Mouse (Mus musculus): ENCODE results near the gene Habp2. TPM values are rescaled to one million over a fixed set of nuclear protein-coding genes. Genes with fewer than 3 reads are reported as not detected.
A peak's percentile ranks its signal among the peaks of the same experiment; 100 is the strongest.

Habp2 gene
- polyA plus RNA-seq, 1 experiment from 2014 or later: 2.4 TPM

DNA sequence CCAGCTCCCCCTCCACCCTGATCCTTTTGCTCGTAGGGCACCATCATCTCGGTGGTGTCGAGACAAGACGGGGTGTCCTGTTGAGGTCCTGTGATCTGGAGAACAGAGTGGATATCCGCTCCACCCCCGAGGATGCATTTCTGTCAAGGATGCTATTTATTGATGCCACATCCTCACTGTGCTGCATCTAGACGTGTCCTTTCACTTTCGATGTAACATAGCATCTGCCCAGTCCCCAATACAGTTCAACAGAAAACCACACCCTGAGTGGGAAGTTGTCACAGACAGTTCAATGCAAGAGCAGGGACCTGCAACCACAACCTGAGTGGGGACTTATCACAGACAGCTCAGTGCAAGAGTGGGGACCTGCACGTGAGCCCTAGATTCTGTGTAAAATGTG is 9.7 kb downstream of the Habp2 start:
- WGBS: 67% methylated on average over 9 of the region's 9 CpGs
- no peak overlapping the region for H3K27ac ChIP-seq
- no peaks in the 10 kb centered on the region for H3K27me3 ChIP-seq
- no peak overlapping the region for H3K4me2 ChIP-seq
- ATAC-seq (replicated peaks; ENCODE audit: insufficient number of reproducible peaks, insufficient read depth, low FRiP score, low read depth): no peak
- no peaks in the 10 kb centered on the region for H3K36me3 ChIP-seq
- no peak overlapping the region for H3K4me3 ChIP-seq
- no peaks in the 10 kb centered on the region for H3K9me3 ChIP-seq (replicated peaks)
- peaks cover 6% of the 10 kb centered on the region; the same call in 1 of the 2 replicates for H3K4me1 ChIP-seq (replicated peaks)
- no peak overlapping the region for H3K9ac ChIP-seq

- H3K36me3 ChIP-seq: no peaks in the 10 kb centered on the region
- H3K4me2 ChIP-seq: no peak overlapping the region
- H3K27ac ChIP-seq: no peak overlapping the region
- no peak overlapping the region for H3K4me3 ChIP-seq
- no peak for ATAC-seq (replicated peaks; ENCODE audit: insufficient number of reproducible peaks, insufficient read depth, low FRiP score, low read depth)
- peaks cover 3% of the 10 kb centered on the region; the same call in 1 of the 2 replicates for H3K4me1 ChIP-seq (replicated peaks)
- no peaks in the 10 kb centered on the region for H3K27me3 ChIP-seq
- H3K9ac ChIP-seq: no peak overlapping the region
- no peaks in the 10 kb centered on the region for H3K9me3 ChIP-seq (replicated peaks)
- 60% methylated on average over 3 of the region's 3 CpGs for WGBS
These were observed 10.3 kb downstream of the Habp2 start for GRCm38 (mm10) chr19:56297264-56297663.

DNA sequence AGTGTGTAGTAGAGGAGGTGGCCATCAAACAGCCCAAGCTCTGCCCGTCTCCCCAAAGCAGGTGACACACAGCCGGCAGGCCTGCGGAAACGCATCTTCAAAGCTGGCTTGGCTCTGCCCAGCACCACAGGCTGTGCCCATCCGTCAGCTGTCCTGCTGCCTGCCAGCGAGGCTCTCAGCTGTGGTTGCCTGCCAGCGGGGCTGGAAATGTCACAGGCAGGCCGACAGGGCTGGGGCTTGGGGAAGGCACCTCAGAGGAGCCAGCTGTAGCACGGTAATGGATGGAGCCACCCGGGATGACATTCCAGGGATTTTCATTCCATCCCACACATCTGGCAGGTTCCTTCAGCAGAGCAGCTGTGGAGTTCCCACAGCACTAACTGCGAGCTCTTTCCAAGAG is 13.9 kb downstream of the Habp2 start:
- 56% methylated on average over 11 of the region's 11 CpGs for WGBS
- no peak for ATAC-seq (replicated peaks; ENCODE audit: insufficient number of reproducible peaks, insufficient read depth, low FRiP score, low read depth)
- Histone ChIP-seq H3K27me3 (no peaks in the 10 kb centered on the region), H3K4me3 (no peak overlapping the region), H3K9ac (no peak overlapping the region), H3K4me2 (no peak overlapping the region), H3K36me3 (no peaks in the 10 kb centered on the region), H3K4me1 (replicated peaks) (no peaks in the 10 kb centered on the region), H3K9me3 (replicated peaks) (no peaks in the 10 kb centered on the region), H3K27ac (no peak overlapping the region)

DNA sequence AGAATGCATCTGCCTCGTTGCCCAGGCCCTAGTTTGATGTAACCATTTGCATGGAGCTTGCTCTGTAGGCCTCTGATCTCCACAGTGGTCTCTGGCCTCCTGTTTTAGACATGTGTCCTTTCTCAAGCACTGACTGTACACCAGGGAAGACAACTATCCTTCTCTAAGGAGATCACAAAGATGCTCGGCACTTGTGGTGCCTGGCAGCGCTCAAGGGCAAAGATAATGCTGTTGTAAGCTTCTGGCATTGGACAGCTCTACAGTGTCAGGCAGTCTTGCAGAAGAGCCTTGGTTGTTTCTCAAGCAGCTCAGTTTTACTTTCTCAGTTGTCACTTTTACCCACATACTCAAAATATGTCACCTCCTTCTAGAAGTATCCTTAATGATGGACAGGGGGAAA is 29.6 kb downstream of the Habp2 start:
- peaks cover 10% of the 10 kb centered on the region; the same call in 1 of the 2 replicates for H3K36me3 ChIP-seq
- H3K27ac ChIP-seq: no peak overlapping the region
- H3K9ac ChIP-seq: no peak overlapping the region
- ATAC-seq (replicated peaks; ENCODE audit: insufficient number of reproducible peaks, insufficient read depth, low FRiP score, low read depth): no peak
- WGBS: 55% methylated on average over 3 of the region's 3 CpGs
- H3K4me1 ChIP-seq (replicated peaks): no peaks in the 10 kb centered on the region
- H3K4me2 ChIP-seq: no peak overlapping the region
- H3K27me3 ChIP-seq: no peaks in the 10 kb centered on the region
- H3K4me3 ChIP-seq: no peak overlapping the region
- no peaks in the 10 kb centered on the region for H3K9me3 ChIP-seq (replicated peaks)

DNA sequence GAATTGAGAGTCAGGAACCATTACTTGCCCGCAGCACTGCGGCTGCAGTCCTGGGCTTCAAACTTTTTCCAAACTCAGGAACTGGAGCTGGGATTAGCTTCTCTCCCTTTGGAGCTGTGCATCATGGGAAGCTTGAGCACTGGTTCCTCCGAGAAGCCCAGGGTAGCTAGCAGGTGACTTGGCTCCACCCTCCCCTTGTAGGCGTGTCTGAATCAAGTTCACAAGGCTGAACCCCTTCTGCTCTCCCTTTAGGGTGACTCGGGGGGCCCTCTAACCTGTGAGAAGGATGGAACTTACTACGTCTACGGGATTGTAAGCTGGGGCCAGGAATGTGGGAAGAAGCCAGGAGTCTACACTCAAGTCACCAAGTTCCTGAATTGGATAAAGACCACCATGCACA is 32.3 kb downstream of the Habp2 start:
- Histone ChIP-seq H3K4me2 (no peak overlapping the region), H3K9ac (no peak overlapping the region), H3K27ac (no peak overlapping the region), H3K27me3 (no peaks in the 10 kb centered on the region), H3K36me3 (peaks cover 27% of the 10 kb centered on the region), H3K9me3 (replicated peaks) (no peaks in the 10 kb centered on the region), H3K4me3 (no peak overlapping the region), H3K4me1 (replicated peaks) (no peaks in the 10 kb centered on the region)
- 87% methylated on average over 7 of the region's 7 CpGs for WGBS
- ATAC-seq (replicated peaks; ENCODE audit: insufficient number of reproducible peaks, insufficient read depth, low FRiP score, low read depth): no peak

GRCm38 (mm10) chr19:56319629-56320028 is 32.7 kb downstream of the Habp2 start:
- Histone ChIP-seq H3K27me3 (no peaks in the 10 kb centered on the region), H3K27ac (no peak overlapping the region), H3K9me3 (replicated peaks) (no peaks in the 10 kb centered on the region), H3K4me1 (replicated peaks) (no peaks in the 10 kb centered on the region), H3K4me2 (no peak overlapping the region), H3K4me3 (no peak overlapping the region), H3K9ac (no peak overlapping the region), H3K36me3 (peaks cover 30% of the 10 kb centered on the region)
- no peak for ATAC-seq (replicated peaks; ENCODE audit: insufficient number of reproducible peaks, insufficient read depth, low FRiP score, low read depth)
- 82% methylated on average over 6 of the region's 6 CpGs for WGBS

DNA sequence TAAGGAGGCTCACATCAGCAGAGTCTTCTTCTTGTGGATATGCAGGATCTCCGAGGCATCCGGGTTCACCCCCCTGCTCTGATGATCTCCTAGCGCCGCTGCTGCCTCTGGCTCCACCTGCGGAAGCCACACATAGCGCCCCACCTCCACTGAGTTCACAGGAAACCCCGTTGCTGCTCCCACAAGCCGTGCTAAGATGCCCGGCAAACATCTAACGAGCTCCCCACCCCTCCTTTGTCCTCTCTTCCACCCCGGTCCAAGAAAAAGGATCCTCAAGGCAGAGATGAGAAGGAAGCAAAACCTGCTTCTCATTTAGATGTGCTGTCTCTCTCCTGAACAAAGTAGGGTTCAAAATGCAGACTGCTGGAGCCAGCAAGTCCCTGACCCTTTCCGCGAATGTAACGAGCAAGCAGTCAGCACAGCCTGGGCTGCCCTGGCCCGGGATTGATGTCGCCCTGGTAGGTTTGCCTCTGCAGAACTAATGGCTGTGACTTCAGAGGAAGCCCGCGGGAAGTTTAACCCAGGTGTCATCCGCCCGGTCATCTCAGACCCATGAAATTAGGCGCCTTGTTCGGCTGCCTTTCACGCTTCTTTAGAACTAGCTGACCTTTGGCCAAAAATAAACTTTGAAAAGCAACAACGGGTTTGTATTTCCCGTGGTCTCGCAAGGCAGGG is 33.4 kb downstream of the Habp2 start:
- Histone ChIP-seq H3K9ac (no peak overlapping the region), H3K36me3 (peaks cover 30% of the 10 kb centered on the region), H3K27ac (no peak overlapping the region), H3K4me2 (peak overlapping the region; percentile 31), H3K4me3 (no peak overlapping the region), H3K27me3 (no peaks in the 10 kb centered on the region), H3K9me3 (replicated peaks) (no peaks in the 10 kb centered on the region), H3K4me1 (replicated peaks) (peaks cover 6% of the 10 kb centered on the region)
- no peak; the same call in 1 of the 2 replicates for ATAC-seq (replicated peaks; ENCODE audit: insufficient number of reproducible peaks, insufficient read depth, low FRiP score, low read depth)
- WGBS: 44% methylated on average over 26 of the region's 26 CpGs

DNA sequence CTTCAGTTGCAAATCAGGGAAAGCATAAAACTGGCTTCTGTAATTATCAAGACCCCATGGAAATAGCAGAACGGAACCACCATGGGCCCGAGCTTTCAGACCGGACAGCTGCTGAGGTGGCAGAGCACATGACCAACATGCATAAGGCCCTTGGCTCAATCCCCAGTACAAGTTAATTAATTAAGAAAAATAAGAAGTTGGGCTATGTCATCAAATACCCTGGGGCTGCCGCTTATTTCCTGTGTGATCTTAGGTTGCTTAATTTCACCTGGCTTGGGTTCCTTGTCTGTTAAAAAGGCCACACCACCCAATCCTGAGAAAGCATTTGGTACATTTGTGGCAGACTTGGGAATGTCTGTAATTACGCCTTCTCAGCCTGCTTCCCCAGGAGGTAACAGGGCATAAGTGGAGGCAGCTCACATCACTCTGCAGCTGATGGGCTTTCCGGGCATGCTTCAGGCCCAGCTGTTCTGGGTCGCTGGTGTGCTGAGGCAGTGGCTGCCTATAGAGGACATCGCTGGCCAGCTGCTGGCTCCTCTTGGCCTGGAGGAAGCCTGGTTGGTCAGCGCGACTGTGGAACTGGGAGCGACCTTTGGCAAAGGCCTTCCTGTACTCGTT is 34.5 kb downstream of the Habp2 start:
- WGBS: 79% methylated on average over 12 of the region's 12 CpGs
- H3K27ac ChIP-seq: no peak overlapping the region
- H3K9me3 ChIP-seq (replicated peaks): no peaks in the 10 kb centered on the region
- peaks cover 17% of the 10 kb centered on the region for H3K4me1 ChIP-seq (replicated peaks)
- H3K4me3 ChIP-seq: no peak overlapping the region
- H3K36me3 ChIP-seq: peaks cover 34% of the 10 kb centered on the region
- no peak for ATAC-seq (replicated peaks; ENCODE audit: insufficient number of reproducible peaks, insufficient read depth, low FRiP score, low read depth)
- no peak overlapping the region for H3K4me2 ChIP-seq
- H3K27me3 ChIP-seq: no peaks in the 10 kb centered on the region
- H3K9ac ChIP-seq: no peak overlapping the region

DNA sequence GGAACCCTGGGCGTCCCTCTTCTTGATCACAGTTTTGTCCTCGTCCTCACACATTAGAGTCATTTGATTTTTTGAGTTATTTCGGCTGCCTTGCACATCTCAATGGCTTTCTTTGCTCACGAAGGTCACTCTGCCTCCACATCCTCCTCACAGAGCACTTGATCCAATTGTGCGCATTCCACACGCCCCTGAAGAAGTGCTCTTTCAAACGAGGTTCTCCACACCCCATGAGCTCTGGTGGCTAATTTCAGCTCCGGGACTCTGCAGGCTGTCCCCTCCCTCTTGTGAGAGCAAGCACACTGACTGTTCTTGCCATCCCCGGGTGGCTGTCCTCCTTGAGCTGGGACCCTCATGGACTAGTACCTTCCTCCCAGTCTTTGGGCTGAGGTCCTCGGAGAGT is 38.7 kb downstream of the Habp2 start:
- Histone ChIP-seq H3K4me1 (replicated peaks) (peaks cover 20% of the 10 kb centered on the region), H3K9ac (no peak overlapping the region), H3K27me3 (no peaks in the 10 kb centered on the region), H3K27ac (no peak overlapping the region), H3K4me2 (no peak overlapping the region), H3K36me3 (peaks cover 49% of the 10 kb centered on the region), H3K9me3 (replicated peaks) (no peaks in the 10 kb centered on the region), H3K4me3 (no peak overlapping the region)
- WGBS: 51% methylated on average over 10 of the region's 10 CpGs
- no peak for ATAC-seq (replicated peaks; ENCODE audit: insufficient number of reproducible peaks, insufficient read depth, low FRiP score, low read depth)

- no peak overlapping the region for H3K9ac ChIP-seq
These were observed 39.4 kb downstream of the Habp2 start for GRCm38 (mm10) chr19:56326243-56326855.

DNA sequence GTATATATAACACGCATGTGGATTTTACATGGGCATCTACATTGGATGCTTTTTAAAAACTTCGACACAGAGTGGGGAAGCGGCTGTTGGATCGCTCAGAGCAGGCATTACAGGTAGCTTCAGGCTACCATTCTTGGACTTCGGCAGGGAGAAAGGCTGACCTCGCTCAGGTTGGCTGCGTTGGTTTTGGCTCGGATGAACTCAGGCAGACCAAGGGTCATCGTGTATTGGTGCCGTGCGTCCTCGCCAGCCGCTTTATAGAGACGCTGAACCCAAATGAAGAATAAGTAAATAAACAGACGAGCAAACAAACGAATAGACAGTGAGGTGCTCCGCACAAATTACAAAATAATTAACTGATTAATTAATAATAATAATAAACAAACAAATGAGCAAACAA is 49.4 kb downstream of the Habp2 start:
- no peaks in the 10 kb centered on the region for H3K27me3 ChIP-seq
- no peak overlapping the region for H3K9ac ChIP-seq
- H3K4me1 ChIP-seq (replicated peaks): 0 out of 2 replicates have a peak, but pooled peaks cover 3% of the 10 kb centered on the region
- H3K36me3 ChIP-seq: peaks cover 46% of the 10 kb centered on the region
- no peaks in the 10 kb centered on the region for H3K9me3 ChIP-seq (replicated peaks)
- 93% methylated on average over 17 of the region's 17 CpGs for WGBS
- H3K4me2 ChIP-seq: no peak overlapping the region
- H3K27ac ChIP-seq: no peak overlapping the region
- ATAC-seq (replicated peaks; ENCODE audit: insufficient number of reproducible peaks, insufficient read depth, low FRiP score, low read depth): no peak
- H3K4me3 ChIP-seq: no peak overlapping the region

More at GRCm38 (mm10) chr19:56326243-56326855, 39.4 kb downstream of the Habp2 start:
- Histone ChIP-seq H3K4me1 (replicated peaks) (peaks cover 20% of the 10 kb centered on the region), H3K36me3 (peaks cover 50% of the 10 kb centered on the region), H3K27ac (no peak overlapping the region), H3K4me2 (no peak overlapping the region), H3K27me3 (no peaks in the 10 kb centered on the region), H3K4me3 (no peak overlapping the region), H3K9me3 (replicated peaks) (no peaks in the 10 kb centered on the region)
- no peak; the same call in 1 of the 2 replicates for ATAC-seq (replicated peaks; ENCODE audit: insufficient number of reproducible peaks, insufficient read depth, low FRiP score, low read depth)
- WGBS: 53% methylated on average over 21 of the region's 21 CpGs
